Mouse (Mus musculus): ENCODE results near the gene Klc1. TPM values are rescaled to one million over a fixed set of nuclear protein-coding genes. Genes with fewer than 3 reads are reported as not detected.
"Not testable (repeated sequence)": the region's sequence is repeated elsewhere in the genome, so short reads cannot be mapped to it uniquely, and the experiment has no call there.

The Klc1 gene
- polyA plus RNA-seq, 1 experiment from 2014 or later: 117 TPM

GRCm38 (mm10) chr12:111725338-111726121 lies 33.1 kb upstream of the Klc1 start:
- Histone ChIP-seq H3K4me1 (replicated peaks) (peaks cover 8% of the 10 kb centered on the region), H3K4me3 (no peak overlapping the region), H3K4me2 (no peak overlapping the region), H3K36me3 (peaks cover 60% of the 10 kb centered on the region), H3K27ac (ENCODE audit: poor library complexity, severe bottlenecking) (peak overlapping the region; percentile 46; the same call in 1 of the 2 replicates), H3K9me3 (replicated peaks) (no peaks in the 10 kb centered on the region), H3K9ac (peak overlapping the region; percentile 8; the same call in 1 of the 2 replicates), H3K27me3 (replicated peaks) (no peaks in the 10 kb centered on the region)
- 0 out of 2 replicates have a peak, but pooled peaks have one; percentile 10 for ATAC-seq (ENCODE audit: insufficient number of reproducible peaks, low FRiP score)
- WGBS: 70% methylated on average over 12 of the region's 12 CpGs

DNA sequence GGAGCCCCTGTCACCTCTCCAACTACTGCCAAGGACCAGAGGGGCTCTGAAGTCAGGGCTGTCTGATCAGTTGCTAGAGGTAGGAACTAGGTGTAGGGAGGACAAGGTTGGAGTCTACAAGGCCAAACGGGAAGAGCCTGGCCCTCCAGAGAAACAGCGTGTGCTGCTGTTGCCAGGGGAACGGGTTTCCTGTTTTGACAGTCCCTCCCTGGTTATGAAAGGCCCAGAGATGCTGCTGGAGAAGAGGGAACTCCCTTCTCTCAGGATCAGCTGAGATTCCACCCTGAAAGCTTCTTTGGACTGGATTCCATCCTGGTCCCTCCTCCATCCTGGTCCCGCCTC lies 32.6 kb upstream of the Klc1 start:
- Histone ChIP-seq H3K27me3 (replicated peaks) (no peaks in the 10 kb centered on the region), H3K4me2 (no peak overlapping the region), H3K9ac (peak overlapping the region; percentile 8; the same call in 1 of the 2 replicates), H3K4me1 (replicated peaks) (peaks cover 8% of the 10 kb centered on the region), H3K36me3 (peaks cover 60% of the 10 kb centered on the region), H3K27ac (ENCODE audit: poor library complexity, severe bottlenecking) (peak overlapping the region; percentile 46; the same call in 1 of the 2 replicates), H3K9me3 (replicated peaks) (no peaks in the 10 kb centered on the region), H3K4me3 (no peak overlapping the region)
- WGBS: 56% methylated on average over 4 of the region's 4 CpGs
- 0 out of 2 replicates have a peak, but pooled peaks have one; percentile 41 for ATAC-seq (ENCODE audit: insufficient number of reproducible peaks, low FRiP score)

DNA sequence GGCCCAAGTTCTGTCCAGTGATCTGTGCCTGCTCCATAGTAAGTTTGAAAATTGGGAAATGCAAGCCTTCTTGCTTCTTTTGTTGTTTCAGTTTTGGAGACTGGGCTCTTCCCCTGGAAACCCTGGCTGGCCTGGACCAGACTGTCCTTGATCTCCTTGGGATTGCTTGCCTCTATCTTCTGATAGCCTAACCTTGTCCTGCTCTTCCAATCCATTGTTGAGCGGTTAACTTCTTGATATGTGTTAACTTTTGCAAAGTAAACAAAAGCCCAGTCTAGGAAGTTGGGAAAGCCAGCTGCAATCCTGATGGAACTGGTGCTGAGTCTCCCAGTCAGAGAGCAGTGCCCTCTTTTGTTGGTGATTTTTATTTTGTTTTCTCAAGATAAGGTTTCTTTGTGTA lies 30.7 kb upstream of the Klc1 start:
- Histone ChIP-seq H3K27me3 (replicated peaks) (no peaks in the 10 kb centered on the region), H3K4me1 (replicated peaks) (peaks cover 8% of the 10 kb centered on the region), H3K9me3 (replicated peaks) (no peaks in the 10 kb centered on the region), H3K36me3 (peaks cover 65% of the 10 kb centered on the region), H3K4me2 (no peak overlapping the region), H3K9ac (no peak overlapping the region), H3K27ac (ENCODE audit: poor library complexity, severe bottlenecking) (no peak overlapping the region), H3K4me3 (no peak overlapping the region)
- no peak for ATAC-seq (ENCODE audit: insufficient number of reproducible peaks, low FRiP score)
- WGBS: 76% methylated on average over 1 of the region's 1 CpGs

DNA sequence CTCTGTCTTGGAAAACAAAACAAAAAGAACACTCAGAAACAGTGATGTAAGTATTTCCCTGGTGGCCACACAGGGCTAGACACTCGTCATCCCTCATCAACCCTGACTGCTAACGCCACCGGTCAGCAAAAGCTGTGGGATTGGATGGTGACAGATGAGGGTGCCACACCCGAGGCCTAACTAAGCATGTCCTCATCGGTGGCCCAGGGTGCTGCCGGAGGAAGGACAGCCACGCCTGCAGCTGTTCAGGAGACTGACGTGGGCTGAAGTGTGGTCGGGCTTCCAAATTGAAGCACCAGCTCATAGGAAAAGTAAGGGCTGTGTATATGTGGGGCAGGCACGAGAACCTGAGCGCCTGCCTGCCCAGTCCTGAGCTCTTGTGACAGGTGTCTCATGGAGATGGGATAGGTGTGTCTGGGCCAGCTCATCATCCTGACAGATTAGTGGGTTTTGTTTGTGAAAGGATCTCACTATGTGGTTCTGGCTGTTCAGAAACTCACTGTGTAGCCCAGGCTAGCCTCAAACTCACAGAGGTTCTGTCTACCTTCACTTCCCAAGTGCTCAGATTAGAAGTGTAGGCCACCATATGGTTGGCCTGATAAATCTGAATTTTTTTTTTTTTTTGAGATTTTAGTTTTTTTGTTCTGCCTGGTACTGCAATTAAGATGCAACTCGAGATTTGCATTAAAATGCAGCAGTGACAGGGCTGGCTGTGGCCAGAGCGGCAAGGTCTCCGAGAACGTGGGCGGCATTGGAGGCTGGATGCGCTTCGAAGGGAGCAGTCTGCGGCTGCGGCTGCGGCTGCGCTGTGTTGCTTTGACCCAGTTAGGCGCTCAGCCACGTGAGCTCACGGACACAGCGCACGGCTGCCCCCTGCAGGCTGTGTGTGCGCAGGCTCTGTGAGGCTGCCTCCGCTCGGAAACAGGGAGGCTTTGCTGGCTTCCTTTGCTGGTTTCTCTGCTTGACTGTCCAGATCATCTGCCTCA lies 26.5 kb upstream of the Klc1 start:
- H3K27me3 ChIP-seq (replicated peaks): no peaks in the 10 kb centered on the region
- peaks cover 30% of the 10 kb centered on the region for H3K36me3 ChIP-seq
- 29% methylated on average over 30 of the region's 30 CpGs for WGBS
- ATAC-seq (ENCODE audit: insufficient number of reproducible peaks, low FRiP score): peak; percentile 86
- H3K27ac ChIP-seq (ENCODE audit: poor library complexity, severe bottlenecking): no peak overlapping the region
- no peaks in the 10 kb centered on the region for H3K4me1 ChIP-seq (replicated peaks)
- peak overlapping the region; percentile 52 for H3K4me2 ChIP-seq
- peak overlapping the region; percentile 56; the same call in 1 of the 2 replicates for H3K9ac ChIP-seq
- H3K4me3 ChIP-seq: no peak overlapping the region
- H3K9me3 ChIP-seq (replicated peaks): no peaks in the 10 kb centered on the region

DNA sequence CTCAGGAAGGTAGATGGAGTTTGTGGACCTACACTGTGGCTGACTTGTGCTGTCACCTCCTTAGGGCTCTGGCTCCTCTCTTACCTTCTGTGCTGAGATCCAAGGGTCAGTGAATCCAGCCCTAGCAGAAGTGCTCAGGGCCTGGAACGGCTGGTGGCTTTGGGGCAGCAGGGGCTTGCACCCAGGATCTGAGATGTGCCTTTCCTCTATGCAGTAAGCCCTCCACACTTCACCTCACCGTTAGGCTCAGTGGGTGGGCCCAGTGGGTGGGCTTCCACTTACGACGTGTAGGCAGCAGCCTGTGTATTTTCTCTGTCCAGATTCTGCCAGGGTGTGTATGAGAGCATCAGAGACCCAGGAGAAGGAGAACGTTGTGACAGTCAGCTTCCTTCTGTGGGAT lies 25.7 kb upstream of the Klc1 start:
- Histone ChIP-seq H3K36me3 (peaks cover 23% of the 10 kb centered on the region), H3K4me1 (replicated peaks) (no peaks in the 10 kb centered on the region), H3K27me3 (replicated peaks) (no peaks in the 10 kb centered on the region), H3K4me2 (no peak overlapping the region), H3K9ac (peak overlapping the region; percentile 56; the same call in 1 of the 2 replicates), H3K4me3 (no peak overlapping the region), H3K9me3 (replicated peaks) (no peaks in the 10 kb centered on the region), H3K27ac (ENCODE audit: poor library complexity, severe bottlenecking) (no peak overlapping the region)
- no peak for ATAC-seq (ENCODE audit: insufficient number of reproducible peaks, low FRiP score)
- WGBS: 58% methylated on average over 5 of the region's 5 CpGs

DNA sequence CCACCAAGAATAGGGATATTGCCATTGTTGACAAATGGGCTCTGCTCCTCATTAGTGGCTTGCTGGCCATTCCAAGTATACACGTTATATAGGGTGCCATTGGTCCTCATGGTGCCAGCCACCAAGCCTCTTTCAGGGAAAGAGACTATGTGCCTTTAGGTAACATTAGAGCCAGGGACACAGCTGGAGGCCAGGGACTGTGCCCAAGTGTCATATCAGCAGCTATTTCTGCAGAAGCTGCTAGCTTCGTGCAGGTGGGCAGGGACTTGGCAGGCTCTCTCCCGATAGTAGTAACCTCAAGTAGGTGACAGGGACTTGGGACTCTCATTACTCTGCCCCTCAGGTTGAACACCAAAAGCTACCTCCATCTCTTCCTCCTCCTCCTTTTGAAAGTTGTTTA lies 23.7 kb upstream of the Klc1 start:
- no peak overlapping the region for H3K4me2 ChIP-seq
- H3K9me3 ChIP-seq (replicated peaks): no peaks in the 10 kb centered on the region
- peaks cover 9% of the 10 kb centered on the region for H3K36me3 ChIP-seq
- no peak overlapping the region for H3K9ac ChIP-seq
- no peak overlapping the region for H3K27ac ChIP-seq (ENCODE audit: poor library complexity, severe bottlenecking)
- no peak overlapping the region for H3K4me3 ChIP-seq
- WGBS: 87% methylated on average over 3 of the region's 3 CpGs
- H3K4me1 ChIP-seq (replicated peaks): no peaks in the 10 kb centered on the region
- no peaks in the 10 kb centered on the region for H3K27me3 ChIP-seq (replicated peaks)
- ATAC-seq (ENCODE audit: insufficient number of reproducible peaks, low FRiP score): no peak

DNA sequence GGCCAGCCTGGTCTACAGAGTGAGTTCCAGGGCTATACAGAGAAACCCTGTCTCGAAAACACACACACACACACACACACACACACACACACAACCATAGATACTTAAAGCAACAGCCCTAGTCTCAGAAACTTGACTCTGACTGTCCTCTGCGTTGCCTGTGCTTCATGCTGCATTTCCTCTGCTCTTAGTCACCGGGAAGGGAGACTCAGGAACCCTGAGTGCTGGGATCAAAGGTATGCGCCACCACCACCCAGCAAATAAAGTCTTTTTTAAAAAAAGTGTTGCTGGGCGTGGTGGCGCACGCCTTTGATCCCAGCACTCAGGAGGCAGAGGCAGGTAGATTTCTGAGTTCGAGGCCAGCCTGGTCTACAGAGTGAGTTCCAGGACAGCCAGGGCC lies 22.0 kb upstream of the Klc1 start:
- 87% methylated on average over 8 of the region's 8 CpGs for WGBS
- H3K9me3 ChIP-seq (replicated peaks); H3K4me3 ChIP-seq; H3K36me3 ChIP-seq; H3K27ac ChIP-seq (ENCODE audit: poor library complexity, severe bottlenecking); H3K4me2 ChIP-seq; H3K9ac ChIP-seq; H3K4me1 ChIP-seq (replicated peaks); ATAC-seq (ENCODE audit: insufficient number of reproducible peaks, low FRiP score); H3K27me3 ChIP-seq (replicated peaks): not testable (repeated sequence)

DNA sequence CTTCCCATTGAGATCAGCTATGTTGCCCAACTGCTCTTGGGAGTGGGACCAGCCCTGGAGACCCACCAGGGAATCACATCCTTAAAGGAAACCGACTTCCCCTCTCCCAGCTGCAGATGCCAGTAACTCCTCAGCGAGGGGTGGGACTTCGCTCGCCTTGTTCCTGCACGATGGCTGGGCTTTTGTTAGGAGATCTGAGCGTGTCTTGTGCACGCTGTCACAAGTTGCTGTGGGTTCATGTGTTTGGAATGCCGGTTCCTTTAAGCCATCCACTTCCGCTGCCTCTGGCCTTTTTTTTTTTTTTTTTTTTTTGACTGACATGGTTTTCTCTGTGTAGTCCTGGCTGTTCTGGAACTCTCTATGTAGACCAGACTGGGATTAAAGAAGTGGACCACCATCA lies 21.3 kb upstream of the Klc1 start:
- H3K9ac ChIP-seq: no peak overlapping the region
- no peaks in the 10 kb centered on the region for H3K9me3 ChIP-seq (replicated peaks)
- ATAC-seq (ENCODE audit: insufficient number of reproducible peaks, low FRiP score): no peak
- H3K4me1 ChIP-seq (replicated peaks): peaks cover 9% of the 10 kb centered on the region
- WGBS: 50% methylated on average over 9 of the region's 9 CpGs
- no peaks in the 10 kb centered on the region for H3K36me3 ChIP-seq
- no peak overlapping the region for H3K27ac ChIP-seq (ENCODE audit: poor library complexity, severe bottlenecking)
- no peak overlapping the region for H3K4me3 ChIP-seq
- no peak overlapping the region for H3K4me2 ChIP-seq
- H3K27me3 ChIP-seq (replicated peaks): no peaks in the 10 kb centered on the region

DNA sequence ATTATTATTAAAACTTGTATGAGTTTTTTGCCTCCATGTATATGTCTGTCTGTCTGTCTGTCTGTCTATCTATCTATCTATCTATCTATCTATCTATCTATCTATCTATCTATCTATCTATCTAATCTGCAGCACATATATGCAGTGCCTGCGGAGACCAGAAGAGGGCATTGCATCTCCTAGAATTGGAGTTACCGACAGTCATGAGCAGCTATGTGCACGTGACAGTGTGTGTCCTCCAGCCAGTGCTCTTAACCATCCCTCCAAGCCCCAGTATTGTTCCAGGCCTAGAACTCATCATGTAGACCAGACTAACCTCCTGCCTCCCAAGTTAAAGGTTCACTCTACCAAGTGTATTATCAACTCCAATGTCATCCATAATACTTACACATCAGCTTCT lies 19.9 kb upstream of the Klc1 start:
- Histone ChIP-seq H3K9me3 (replicated peaks) (no peaks in the 10 kb centered on the region), H3K9ac (no peak overlapping the region), H3K4me3 (no peak overlapping the region), H3K27me3 (replicated peaks) (no peaks in the 10 kb centered on the region), H3K36me3 (no peaks in the 10 kb centered on the region), H3K27ac (ENCODE audit: poor library complexity, severe bottlenecking) (no peak overlapping the region), H3K4me2 (no peak overlapping the region), H3K4me1 (replicated peaks) (peaks cover 12% of the 10 kb centered on the region)
- ATAC-seq (ENCODE audit: insufficient number of reproducible peaks, low FRiP score): no peak
- WGBS: 16% methylated on average over 3 of the region's 3 CpGs

- ATAC-seq (ENCODE audit: insufficient number of reproducible peaks, low FRiP score): no peak
- Histone ChIP-seq H3K4me1 (replicated peaks) (peaks cover 22% of the 10 kb centered on the region), H3K36me3 (no peaks in the 10 kb centered on the region), H3K4me3 (no peak overlapping the region), H3K27ac (ENCODE audit: poor library complexity, severe bottlenecking) (no peak overlapping the region), H3K9ac (no peak overlapping the region), H3K27me3 (replicated peaks) (no peaks in the 10 kb centered on the region), H3K4me2 (no peak overlapping the region), H3K9me3 (replicated peaks) (no peaks in the 10 kb centered on the region)
- 51% methylated on average over 8 of the region's 8 CpGs for WGBS
Observed at GRCm38 (mm10) chr12:111741338-111741737, 17.3 kb upstream of the Klc1 start.

DNA sequence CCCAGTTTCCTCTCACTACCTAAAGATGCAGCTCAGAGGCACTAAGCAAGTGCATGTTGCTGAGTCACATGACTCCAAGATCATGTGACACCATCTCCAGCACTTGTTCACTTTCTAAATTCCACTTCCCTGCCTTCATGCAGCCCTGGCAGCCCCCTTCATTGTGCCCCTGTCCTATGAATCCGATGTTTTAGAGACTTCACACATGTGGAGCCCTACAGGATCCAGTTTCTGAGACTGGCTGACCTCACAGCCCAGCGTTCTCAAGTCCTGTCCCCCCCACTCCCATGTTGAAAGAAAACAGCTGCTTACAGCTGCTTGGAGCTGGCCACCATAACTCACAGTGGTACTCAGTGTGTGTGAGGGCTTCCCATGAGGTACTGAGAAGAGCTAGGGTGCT lies 15.2 kb upstream of the Klc1 start:
- no peak overlapping the region for H3K9ac ChIP-seq
- H3K4me3 ChIP-seq: no peak overlapping the region
- 68% methylated on average over 2 of the region's 2 CpGs for WGBS
- no peaks in the 10 kb centered on the region for H3K36me3 ChIP-seq
- H3K9me3 ChIP-seq (replicated peaks): no peaks in the 10 kb centered on the region
- H3K4me1 ChIP-seq (replicated peaks): peaks cover 26% of the 10 kb centered on the region
- no peaks in the 10 kb centered on the region for H3K27me3 ChIP-seq (replicated peaks)
- H3K4me2 ChIP-seq: no peak overlapping the region
- ATAC-seq (ENCODE audit: insufficient number of reproducible peaks, low FRiP score): no peak
- H3K27ac ChIP-seq (ENCODE audit: poor library complexity, severe bottlenecking): no peak overlapping the region

Data from heart, embryonic 12.5 days (tissue).